Mouse (Mus musculus) hindbrain, embryonic 13.5 days (tissue): ENCODE data around the gene Map4. TPM values are rescaled to one million over a fixed set of nuclear protein-coding genes. Genes with fewer than 3 reads are reported as not detected.

Experiments
- ATAC-seq: fragments of 200-750 bp; cut with Nextera tagmentation; 2 replicates; pipeline ENCODE4 v1.8.0; 2017; ENCODE audit warnings: moderate TSS enrichment; ENCODE audit not compliant: low FRiP score
- H3K27ac ChIP-seq: fragments of 300-500 bp; sonication (generic); 2 replicates; pipeline ENCODE4 v1.5.1; 2015; ENCODE audit warnings: inconsistent platforms, mild to moderate bottlenecking, moderate library complexity
- H3K27me3 ChIP-seq: fragments of 300-500 bp; sonication (generic); 2 replicates; pipeline ENCODE4 v1.6.1; 2015; ENCODE audit warnings: mild to moderate bottlenecking, inconsistent platforms
- H3K36me3 ChIP-seq: fragments of 300-500 bp; sonication (generic); 2 replicates; pipeline ENCODE4 v1.6.1; 2015; ENCODE audit warnings: mild to moderate bottlenecking, inconsistent platforms
- H3K4me1 ChIP-seq: fragments of 300-500 bp; sonication (generic); replicated peaks from 2 replicates; pipeline ENCODE4 v1.6.1; 2015; ENCODE audit warnings: inconsistent platforms
- H3K4me2 ChIP-seq: fragments of 300-500 bp; sonication (generic); 2 replicates; pipeline ENCODE4 v1.6.1; 2015; ENCODE audit warnings: inconsistent platforms, mild to moderate bottlenecking, moderate library complexity
- H3K4me3 ChIP-seq: fragments of 300-500 bp; sonication (generic); 2 replicates; pipeline ENCODE4 v1.5.1; 2015; ENCODE audit warnings: mild to moderate bottlenecking, inconsistent platforms
- H3K9ac ChIP-seq: fragments of 300-500 bp; sonication (generic); 2 replicates; pipeline ENCODE4 v1.6.1; 2015; ENCODE audit warnings: mild to moderate bottlenecking, inconsistent platforms
- H3K9me3 ChIP-seq: fragments of 300-500 bp; sonication (generic); 2 replicates; pipeline ENCODE4 v1.6.1; 2016; ENCODE audit warnings: inconsistent platforms
- WGBS: fragments of 180-500 bp; shearing (Covaris S2); methylation state at CpG from one replicate; pipeline ENCODE4 v1.1.7; 2015; 5-methylcytosine and 5-hydroxymethylcytosine counted together
- polyA plus RNA-seq: library from polyadenylated mRNA; unstranded; fragments of >200 nt; fragmentation: Nextera tagmentation; extraction: Ambion mirVana; gene quantifications from 2 replicates; pipeline ENCODE4 v1.2.1, GENCODE M21; 2015

Gene Map4
- polyA plus RNA-seq, 1 experiment from 2014 or later, result 156 TPM

- Histone ChIP-seq H3K27me3 (no peaks in the 10 kb centered on the region), H3K9me3 (no peaks in the 10 kb centered on the region), H3K9ac (peak overlapping the region; percentile 93), H3K4me2 (peak overlapping the region; percentile 84), H3K36me3 (no peaks in the 10 kb centered on the region), H3K4me1 (peaks cover 16% of the 10 kb centered on the region), H3K27ac (peak overlapping the region; percentile 94), H3K4me3 (peak overlapping the region; percentile 85)
- under 1% methylated on average over 20 of the region's 20 CpGs for WGBS
- no peak for ATAC-seq
These were observed 1.1 kb downstream of the Map4 start for GRCm38 (mm10) chr9:109932361-109932755.

DNA sequence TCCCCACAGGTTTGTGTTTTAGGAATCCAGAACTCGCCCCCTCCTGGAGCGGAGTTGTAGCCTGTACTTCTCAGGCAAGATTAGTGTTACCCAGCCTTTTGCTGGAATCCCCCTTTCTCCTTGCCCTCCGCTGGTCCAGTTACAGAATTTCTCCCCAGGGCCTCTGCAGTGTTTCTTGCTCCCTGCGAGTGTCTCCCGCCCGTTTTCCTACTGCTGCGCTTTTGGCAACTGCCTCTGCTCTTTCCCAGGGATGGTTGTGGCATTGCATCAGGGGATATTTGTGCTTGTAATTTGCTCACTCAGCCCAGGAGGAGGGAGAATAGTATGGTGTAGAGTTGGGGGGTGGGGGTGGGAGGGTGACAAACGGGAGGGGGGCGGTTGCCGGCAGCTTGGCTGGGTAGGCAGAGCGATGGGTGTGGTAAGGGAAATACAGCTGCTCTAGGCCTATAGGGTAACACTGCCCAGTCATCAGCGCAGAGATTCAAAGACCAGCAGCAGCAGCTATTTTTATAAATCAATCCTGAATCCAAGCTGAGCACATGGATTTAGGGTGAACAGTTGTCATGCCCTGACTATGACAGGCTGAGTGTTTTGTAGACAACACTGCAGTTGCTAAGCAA lies 1.6 kb downstream of the Map4 start:
- no peak for ATAC-seq
- peak overlapping the region; percentile 93 for H3K9ac ChIP-seq
- no peaks in the 10 kb centered on the region for H3K9me3 ChIP-seq
- H3K4me1 ChIP-seq, result peaks cover 16% of the 10 kb centered on the region
- peak overlapping the region; percentile 85 for H3K4me3 ChIP-seq
- no peaks in the 10 kb centered on the region for H3K36me3 ChIP-seq
- no peaks in the 10 kb centered on the region for H3K27me3 ChIP-seq
- H3K27ac ChIP-seq, result peak overlapping the region; percentile 94
- H3K4me2 ChIP-seq, result peak overlapping the region; percentile 84
- WGBS, result 3% methylated on average over 12 of the region's 12 CpGs

DNA sequence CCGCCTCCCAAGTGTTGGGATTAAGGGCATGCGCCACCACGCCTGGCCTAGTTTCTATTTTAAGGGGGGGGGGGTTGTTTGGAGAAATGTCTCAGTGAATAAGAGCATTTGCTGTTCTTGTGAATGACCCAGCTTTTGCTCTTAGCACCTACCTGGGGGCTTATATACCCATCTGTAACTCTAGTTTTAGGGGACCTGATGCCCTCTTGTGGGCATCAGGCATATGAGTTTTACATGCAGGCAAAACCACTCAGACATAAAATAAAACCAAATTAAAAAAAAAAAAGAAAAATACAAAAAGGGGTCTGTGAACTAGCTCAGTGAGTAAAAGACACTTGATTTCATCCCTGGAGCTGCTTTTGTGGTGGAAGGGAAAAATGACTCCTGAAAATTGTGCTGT lies 8.1 kb downstream of the Map4 start:
- no peaks in the 10 kb centered on the region for H3K36me3 ChIP-seq
- 98% methylated on average over 3 of the region's 3 CpGs for whole genome bisulfite sequencing
- H3K27ac ChIP-seq, result no peak overlapping the region
- H3K9ac ChIP-seq, result no peak overlapping the region
- H3K4me3 ChIP-seq, result no peak overlapping the region
- no peaks in the 10 kb centered on the region for H3K9me3 ChIP-seq
- H3K27me3 ChIP-seq, result no peaks in the 10 kb centered on the region
- ATAC-seq, result no peak
- H3K4me1 ChIP-seq, result no peaks in the 10 kb centered on the region
- H3K4me2 ChIP-seq, result no peak overlapping the region

DNA sequence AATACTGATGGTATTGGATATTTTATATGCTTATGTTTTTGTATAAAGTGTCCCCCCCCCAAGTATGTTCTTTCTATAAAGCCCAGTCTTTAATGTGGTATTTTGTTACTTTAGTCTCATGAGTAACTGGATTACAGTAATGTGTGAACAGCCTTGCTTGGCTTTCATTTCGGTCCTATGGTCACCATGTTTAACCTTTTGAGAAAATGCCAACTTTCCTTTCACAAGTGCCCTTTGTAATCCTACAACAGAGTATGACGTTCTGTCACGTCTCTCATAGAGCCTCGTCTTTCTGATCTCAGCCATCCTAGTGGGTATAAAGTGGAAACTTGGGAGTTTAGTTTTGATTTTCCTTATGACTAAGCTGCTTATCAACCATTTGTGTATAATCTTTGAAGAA lies 11.5 kb downstream of the Map4 start:
- WGBS, result 81% methylated on average over 4 of the region's 4 CpGs

GRCm38 (mm10) chr9:109944712-109945111 lies 13.5 kb downstream of the Map4 start:
- Histone ChIP-seq H3K27me3 (no peaks in the 10 kb centered on the region), H3K4me1 (no peaks in the 10 kb centered on the region), H3K36me3 (no peaks in the 10 kb centered on the region), H3K9me3 (no peaks in the 10 kb centered on the region), H3K27ac (no peak overlapping the region), H3K4me2 (no peak overlapping the region), H3K9ac (no peak overlapping the region), H3K4me3 (no peak overlapping the region)
- ATAC-seq, result no peak
- 93% methylated on average over 2 of the region's 2 CpGs for WGBS

More for the DNA sequence above, 11.5 kb downstream of the Map4 start:
- Histone ChIP-seq H3K9me3 (no peaks in the 10 kb centered on the region), H3K4me1 (no peaks in the 10 kb centered on the region), H3K27ac (no peak overlapping the region), H3K4me3 (no peak overlapping the region), H3K9ac (no peak overlapping the region), H3K4me2 (no peak overlapping the region), H3K27me3 (no peaks in the 10 kb centered on the region), H3K36me3 (no peaks in the 10 kb centered on the region)
- no peak for ATAC-seq

- H3K27me3 ChIP-seq, result no peaks in the 10 kb centered on the region
- H3K4me1 ChIP-seq, result no peaks in the 10 kb centered on the region
- no peaks in the 10 kb centered on the region for H3K36me3 ChIP-seq
- H3K27ac ChIP-seq, result no peak overlapping the region
- no peak for ATAC-seq
- H3K9ac ChIP-seq, result no peak overlapping the region
- no peak overlapping the region for H3K4me2 ChIP-seq
- no peak overlapping the region for H3K4me3 ChIP-seq
- no peaks in the 10 kb centered on the region for H3K9me3 ChIP-seq
These were observed 17.3 kb downstream of the Map4 start for GRCm38 (mm10) chr9:109948546-109948945.

GRCm38 (mm10) chr9:109949801-109950200 lies 18.5 kb downstream of the Map4 start:
- no peaks in the 10 kb centered on the region for H3K9me3 ChIP-seq
- ATAC-seq, result no peak
- H3K27me3 ChIP-seq, result no peaks in the 10 kb centered on the region
- no peak overlapping the region for H3K4me2 ChIP-seq
- H3K9ac ChIP-seq, result no peak overlapping the region
- WGBS, result 96% methylated on average over 4 of the region's 4 CpGs
- no peaks in the 10 kb centered on the region for H3K4me1 ChIP-seq
- H3K27ac ChIP-seq, result no peak overlapping the region
- no peaks in the 10 kb centered on the region for H3K36me3 ChIP-seq
- H3K4me3 ChIP-seq, result no peak overlapping the region

GRCm38 (mm10) chr9:109953538-109953937 lies 22.3 kb downstream of the Map4 start:
- H3K27me3 ChIP-seq, result no peaks in the 10 kb centered on the region
- no peaks in the 10 kb centered on the region for H3K9me3 ChIP-seq
- no peaks in the 10 kb centered on the region for H3K36me3 ChIP-seq
- no peak overlapping the region for H3K4me3 ChIP-seq
- ATAC-seq, result no peak
- H3K9ac ChIP-seq, result no peak overlapping the region
- WGBS, result 92% methylated on average over 8 of the region's 8 CpGs
- no peaks in the 10 kb centered on the region for H3K4me1 ChIP-seq
- no peak overlapping the region for H3K27ac ChIP-seq
- no peak overlapping the region for H3K4me2 ChIP-seq

GRCm38 (mm10) chr9:109954631-109955030 lies 23.4 kb downstream of the Map4 start:
- no peaks in the 10 kb centered on the region for H3K4me1 ChIP-seq
- H3K27ac ChIP-seq, result no peak overlapping the region
- H3K9ac ChIP-seq, result no peak overlapping the region
- H3K4me3 ChIP-seq, result no peak overlapping the region
- H3K27me3 ChIP-seq, result no peaks in the 10 kb centered on the region
- ATAC-seq, result no peak
- H3K9me3 ChIP-seq, result no peaks in the 10 kb centered on the region
- H3K4me2 ChIP-seq, result no peak overlapping the region
- no peaks in the 10 kb centered on the region for H3K36me3 ChIP-seq

GRCm38 (mm10) chr9:109959456-109960150 lies 28.3 kb downstream of the Map4 start:
- no peaks in the 10 kb centered on the region for H3K9me3 ChIP-seq
- ATAC-seq, result no peak
- H3K4me3 ChIP-seq, result no peak overlapping the region
- H3K27me3 ChIP-seq, result no peaks in the 10 kb centered on the region
- no peaks in the 10 kb centered on the region for H3K36me3 ChIP-seq
- 56% methylated on average over 5 of the region's 5 CpGs for WGBS
- H3K9ac ChIP-seq, result no peak overlapping the region
- no peak overlapping the region for H3K4me2 ChIP-seq
- no peaks in the 10 kb centered on the region for H3K4me1 ChIP-seq
- no peak overlapping the region for H3K27ac ChIP-seq

GRCm38 (mm10) chr9:109960593-109960992 lies 29.3 kb downstream of the Map4 start:
- 91% methylated on average over 4 of the region's 4 CpGs for WGBS
- H3K9me3 ChIP-seq, result no peaks in the 10 kb centered on the region

DNA sequence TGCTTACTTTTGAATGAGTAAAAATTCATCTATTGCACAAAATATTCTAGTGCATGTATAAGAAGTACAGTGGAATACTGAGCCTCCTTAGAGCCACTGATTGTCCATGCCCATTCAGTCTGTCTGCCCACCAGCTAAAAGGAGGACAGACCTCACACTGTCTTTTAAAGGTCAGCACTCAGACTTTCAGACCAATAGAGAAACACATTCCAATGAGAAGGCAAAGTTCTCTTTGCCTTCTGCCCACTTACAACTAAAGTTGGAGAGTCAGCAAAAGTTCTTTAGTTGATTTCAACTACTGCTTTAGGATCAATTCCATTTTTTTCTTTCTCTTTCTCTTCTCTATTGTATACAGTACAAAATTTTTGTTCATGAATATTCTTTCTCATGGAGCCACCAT lies 33.5 kb downstream of the Map4 start:
- peaks cover 5% of the 10 kb centered on the region; the same call in 1 of the 2 replicates for H3K4me1 ChIP-seq
- ATAC-seq, result no peak
- no peak overlapping the region for H3K27ac ChIP-seq
- no peaks in the 10 kb centered on the region for H3K27me3 ChIP-seq
- no peaks in the 10 kb centered on the region for H3K36me3 ChIP-seq
- H3K9me3 ChIP-seq, result no peaks in the 10 kb centered on the region
- H3K4me2 ChIP-seq, result no peak overlapping the region
- H3K4me3 ChIP-seq, result no peak overlapping the region
- H3K9ac ChIP-seq, result no peak overlapping the region

More at GRCm38 (mm10) chr9:109960593-109960992, 29.3 kb downstream of the Map4 start:
- no peaks in the 10 kb centered on the region for H3K36me3 ChIP-seq
- no peak overlapping the region for H3K4me3 ChIP-seq
- no peak for ATAC-seq
- no peaks in the 10 kb centered on the region for H3K27me3 ChIP-seq
- no peak overlapping the region for H3K4me2 ChIP-seq
- no peak overlapping the region for H3K27ac ChIP-seq
- H3K4me1 ChIP-seq, result no peaks in the 10 kb centered on the region
- no peak overlapping the region for H3K9ac ChIP-seq
